Mouse (Mus musculus) right cerebral cortex, adult 18-20 months (tissue): Measurements from ENCODE around the gene Rasl11a.
"Not testable (repeated sequence)": the region's sequence is repeated elsewhere in the genome, so short reads cannot be mapped to it uniquely, and the experiment has no call there.

Experiments used
- DNase-seq: peaks from one replicate; pipeline ENCODE4 v3.0.0; 2022; ENCODE audit warnings: mixed read lengths

The Rasl11a gene

DNA sequence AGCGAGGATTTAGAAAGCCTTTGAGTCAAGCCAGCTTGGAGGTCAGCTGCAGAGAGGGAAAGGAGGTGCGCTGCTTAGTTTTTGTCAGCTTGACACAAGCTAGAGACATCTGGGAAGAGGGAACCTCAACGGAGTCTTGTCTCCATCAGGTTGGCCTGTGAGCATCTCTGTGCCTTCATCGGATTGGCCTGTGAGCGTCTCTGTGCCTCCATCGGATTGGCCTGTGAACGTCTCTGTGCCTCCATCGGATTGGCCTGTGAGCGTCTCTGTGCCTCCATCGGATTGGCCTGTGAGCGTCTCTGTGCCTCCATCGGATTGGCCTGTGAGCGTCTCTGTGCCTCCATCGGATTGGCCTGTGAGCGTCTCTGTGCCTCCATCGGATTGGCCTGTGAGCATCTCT is 50.8 kb downstream of the Rasl11a start:
- not testable (repeated sequence) for DNase-seq

GRCm38 (mm10) chr5:146896973-146897372 is 52.1 kb downstream of the Rasl11a start:
- no peak for DNase-seq
